In genomic region chr11:116022256-116022780, GRCm38 (mm10) we compare ENCODE assay signal across 8 mouse cellular contexts. TPM values are rescaled to one million over a fixed set of nuclear protein-coding genes. Genes with fewer than 3 reads are reported as not detected.
A peak's percentile ranks its signal among the peaks of the same experiment; 100 is the strongest.
DNase-seq lines count a peak whose midpoint lies in the region; ATAC-seq lines count a peak whose summit lies in the region.

No protein-coding gene starts in this region.

- ATAC-seq in heart, embryonic 15.5 days (replicated peaks; ENCODE audit: insufficient number of reproducible peaks, insufficient read depth, low FRiP score, low read depth) = no peak
- no peak for ATAC-seq in hindbrain, embryonic 13.5 days (ENCODE audit: low FRiP score)
- no peak for ATAC-seq in midbrain, embryonic 12.5 days (ENCODE audit: low FRiP score, low read depth)

- H3K9me3 ChIP-seq in heart, embryonic 15.5 days (replicated peaks) = no peaks in the 10 kb centered on the region
- H3K9me3 ChIP-seq in hindbrain, embryonic 13.5 days = no peaks in the 10 kb centered on the region
- no peaks in the 10 kb centered on the region for H3K9me3 ChIP-seq in midbrain, embryonic 12.5 days

- peak overlapping the region; percentile 37 for H3K4me3 ChIP-seq in heart, embryonic 15.5 days
- H3K4me3 ChIP-seq in hindbrain, embryonic 13.5 days = peak overlapping the region; percentile 96
- H3K4me3 ChIP-seq in midbrain, embryonic 12.5 days = peak overlapping the region; percentile 83

- H3K4me1 ChIP-seq in heart, embryonic 15.5 days (replicated peaks) = peaks cover 12% of the 10 kb centered on the region
- H3K4me1 ChIP-seq in hindbrain, embryonic 13.5 days (replicated peaks) = peaks cover 22% of the 10 kb centered on the region
- H3K4me1 ChIP-seq in midbrain, embryonic 12.5 days = peaks cover 12% of the 10 kb centered on the region

- no peaks in the 10 kb centered on the region for H3K27me3 ChIP-seq in heart, embryonic 15.5 days
- H3K27me3 ChIP-seq in hindbrain, embryonic 13.5 days = no peaks in the 10 kb centered on the region
- no peaks in the 10 kb centered on the region for H3K27me3 ChIP-seq in midbrain, embryonic 12.5 days

- H3K27ac ChIP-seq in heart, embryonic 15.5 days = no peak overlapping the region
- H3K27ac ChIP-seq in hindbrain, embryonic 13.5 days = no peak overlapping the region
- H3K27ac ChIP-seq in midbrain, embryonic 12.5 days (replicated peaks) = no peak overlapping the region

- DNase-seq in heart, adult 11 months = no peak
- peak; percentile 63 for DNase-seq in MN1 (ENCODE audit: low spot score)
- DNase-seq in ovary, adult 18-20 months (ENCODE audit: low spot score) = no peak
- no peak for DNase-seq in kidney, adult 11 months
- no peak for DNase-seq in spleen, postnatal 14 days (ENCODE audit: low spot score in 2 of 2)

- no peak overlapping the region for H3K9ac ChIP-seq in heart, embryonic 15.5 days
- peak overlapping the region; percentile 70 for H3K9ac ChIP-seq in hindbrain, embryonic 13.5 days
- peak overlapping the region; percentile 35; the same call in 1 of the 2 replicates for H3K9ac ChIP-seq in midbrain, embryonic 12.5 days (replicated peaks)

- WGBS in heart, embryonic 15.5 days = 65% methylated on average over 4 of the region's 4 CpGs
- WGBS in hindbrain, embryonic 13.5 days = 71% methylated on average over 4 of the region's 4 CpGs
- 78% methylated on average over 4 of the region's 4 CpGs for WGBS in midbrain, embryonic 12.5 days

- H3K4me2 ChIP-seq in heart, embryonic 15.5 days = peak overlapping the region; percentile 61
- peak overlapping the region; percentile 86 for H3K4me2 ChIP-seq in hindbrain, embryonic 13.5 days
- peak overlapping the region; percentile 59 for H3K4me2 ChIP-seq in midbrain, embryonic 12.5 days (replicated peaks)

- peaks cover 13% of the 10 kb centered on the region for H3K36me3 ChIP-seq in heart, embryonic 15.5 days
- H3K36me3 ChIP-seq in hindbrain, embryonic 13.5 days = peaks cover 21% of the 10 kb centered on the region
- H3K36me3 ChIP-seq in midbrain, embryonic 12.5 days = 0 out of 2 replicates have a peak, but pooled peaks cover 10% of the 10 kb centered on the region

RNA-seq across cellular contexts. Expression of gene H3f3b, which starts 5.4 kb away (rescaled TPM):
- 648 and 727 TPM in 2 replicates for polyA plus RNA-seq in heart, embryonic 15.5 days (2015; fragmentation: Nextera tagmentation; extraction: Ambion mirVana)
- polyA plus RNA-seq in hindbrain, embryonic 13.5 days (2015; fragmentation: Nextera tagmentation; extraction: Ambion mirVana) = 2,444 and 2,571 TPM in 2 replicates
- polyA plus RNA-seq in midbrain, embryonic 12.5 days (2016; fragmentation: Nextera tagmentation; extraction: Ambion mirVana) = 2,249 and 2,254 TPM in 2 replicates

RNA-seq across cellular contexts. Expression of gene Unk, which starts 7.8 kb away (rescaled TPM):
- 19.5 and 27.3 TPM in 2 replicates for polyA plus RNA-seq in heart, embryonic 15.5 days (2015; fragmentation: Nextera tagmentation; extraction: Ambion mirVana)
- polyA plus RNA-seq in hindbrain, embryonic 13.5 days (2015; fragmentation: Nextera tagmentation; extraction: Ambion mirVana) = 33.8 and 37.1 TPM in 2 replicates
- 50.3 and 51.5 TPM in 2 replicates for polyA plus RNA-seq in midbrain, embryonic 12.5 days (2016; fragmentation: Nextera tagmentation; extraction: Ambion mirVana)

RNA-seq across cellular contexts. Expression of gene Galk1, which starts 9.8 kb away (rescaled TPM):
- 120 and 147 TPM in 2 replicates for polyA plus RNA-seq in heart, embryonic 15.5 days (2015; fragmentation: Nextera tagmentation; extraction: Ambion mirVana)
- polyA plus RNA-seq in hindbrain, embryonic 13.5 days (2015; fragmentation: Nextera tagmentation; extraction: Ambion mirVana) = 64.3 and 65.5 TPM in 2 replicates
- 75.3 and 92.6 TPM in 2 replicates for polyA plus RNA-seq in midbrain, embryonic 12.5 days (2016; fragmentation: Nextera tagmentation; extraction: Ambion mirVana)

RNA-seq across cellular contexts. Expression of gene Itgb4, which starts 47.8 kb away (rescaled TPM):
- 1.2 and 3.9 TPM in 2 replicates for polyA plus RNA-seq in heart, embryonic 15.5 days (2015; fragmentation: Nextera tagmentation; extraction: Ambion mirVana)
- 0.88 and 1.3 TPM in 2 replicates for polyA plus RNA-seq in hindbrain, embryonic 13.5 days (2015; fragmentation: Nextera tagmentation; extraction: Ambion mirVana)
- polyA plus RNA-seq in midbrain, embryonic 12.5 days (2016; fragmentation: Nextera tagmentation; extraction: Ambion mirVana) = 0.59 and 1.3 TPM in 2 replicates

RNA-seq across cellular contexts. Expression of gene Unc13d, which starts 55.4 kb away (rescaled TPM):
- polyA plus RNA-seq in heart, embryonic 15.5 days (2015; fragmentation: Nextera tagmentation; extraction: Ambion mirVana) = 1.0 and 3.9 TPM in 2 replicates
- 1.5 and 2.0 TPM in 2 replicates for polyA plus RNA-seq in hindbrain, embryonic 13.5 days (2015; fragmentation: Nextera tagmentation; extraction: Ambion mirVana)
- polyA plus RNA-seq in midbrain, embryonic 12.5 days (2016; fragmentation: Nextera tagmentation; extraction: Ambion mirVana) = 0.92 and 1.3 TPM in 2 replicates

Comparison
In these comparisons a context has a peak if more than half of its experiments do, and no peak if none do; other contexts are left out.
1. H3K4me3 ChIP-seq: peak in every context shown above with its lines; median percentile 96 in hindbrain, embryonic 13.5 days; 83 in midbrain, embryonic 12.5 days; 37 in heart, embryonic 15.5 days.